Mouse (Mus musculus): Measurements from ENCODE around the gene Mast3. TPM values are rescaled to one million over a fixed set of nuclear protein-coding genes. Genes with fewer than 3 reads are reported as not detected.

The Mast3 gene
- polyA plus RNA-seq, 1 experiment from 2014 or later: 5.0 TPM

DNA sequence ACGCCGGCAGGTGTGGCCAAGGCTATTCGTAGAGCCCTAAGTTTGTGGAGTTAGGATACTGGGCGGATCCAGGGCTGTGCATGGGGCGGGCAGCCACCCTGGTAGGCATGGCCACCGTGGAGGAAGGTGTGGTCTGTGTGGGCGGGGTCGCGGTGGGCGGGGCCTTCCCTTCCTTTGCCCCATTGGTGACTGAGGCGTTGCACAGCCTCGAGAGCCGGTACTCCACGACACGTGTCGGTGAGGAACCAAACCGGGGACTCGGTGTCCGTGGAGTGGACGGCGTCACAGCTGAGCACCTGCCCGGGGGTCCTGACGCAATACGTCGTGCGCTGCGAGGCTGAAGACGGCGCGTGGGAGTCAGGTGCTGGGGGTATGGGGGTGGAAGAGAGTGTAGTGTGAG is 11.8 kb upstream of the Mast3 start:
- ATAC-seq (replicated peaks; ENCODE audit: insufficient number of reproducible peaks, insufficient read depth, low FRiP score, low read depth): no peak
- Histone ChIP-seq H3K27ac (no peak overlapping the region), H3K4me2 (peak overlapping the region; percentile 45), H3K9ac (no peak overlapping the region), H3K27me3 (peaks cover 62% of the 10 kb centered on the region), H3K36me3 (no peaks in the 10 kb centered on the region), H3K4me1 (replicated peaks) (peaks cover 13% of the 10 kb centered on the region; the same call in 1 of the 2 replicates), H3K9me3 (replicated peaks) (peaks cover 11% of the 10 kb centered on the region), H3K4me3 (no peak overlapping the region)
- 10% methylated on average over 30 of the region's 30 CpGs for WGBS

DNA sequence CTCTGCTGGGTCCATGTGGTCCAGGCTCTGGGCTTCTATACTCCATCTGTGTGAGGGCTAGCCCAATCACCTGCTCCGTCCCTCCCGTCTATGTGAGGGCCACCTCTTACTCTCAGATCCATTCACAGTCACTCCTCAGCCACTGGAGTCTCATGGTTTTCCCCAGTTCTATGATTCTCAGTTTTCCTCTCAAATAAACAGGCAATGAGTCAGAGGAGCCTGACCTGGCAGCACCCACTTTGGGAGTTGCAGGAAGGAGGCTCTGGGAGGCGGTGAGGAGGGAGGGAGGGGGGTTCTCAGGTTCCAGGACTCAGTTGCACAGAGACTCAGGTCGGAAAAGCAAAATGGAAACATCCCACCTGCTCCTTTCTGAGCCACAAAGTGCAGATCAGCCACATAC is 8.0 kb upstream of the Mast3 start:
- no peak overlapping the region for H3K9ac ChIP-seq
- H3K9me3 ChIP-seq (replicated peaks): no peaks in the 10 kb centered on the region
- H3K4me1 ChIP-seq (replicated peaks): peaks cover 5% of the 10 kb centered on the region; the same call in 1 of the 2 replicates
- H3K36me3 ChIP-seq: no peaks in the 10 kb centered on the region
- 57% methylated on average over 4 of the region's 4 CpGs for WGBS
- no peak overlapping the region for H3K4me3 ChIP-seq
- H3K27me3 ChIP-seq: peaks cover 46% of the 10 kb centered on the region
- H3K27ac ChIP-seq: no peak overlapping the region
- ATAC-seq (replicated peaks; ENCODE audit: insufficient number of reproducible peaks, insufficient read depth, low FRiP score, low read depth): no peak
- H3K4me2 ChIP-seq: no peak overlapping the region

DNA sequence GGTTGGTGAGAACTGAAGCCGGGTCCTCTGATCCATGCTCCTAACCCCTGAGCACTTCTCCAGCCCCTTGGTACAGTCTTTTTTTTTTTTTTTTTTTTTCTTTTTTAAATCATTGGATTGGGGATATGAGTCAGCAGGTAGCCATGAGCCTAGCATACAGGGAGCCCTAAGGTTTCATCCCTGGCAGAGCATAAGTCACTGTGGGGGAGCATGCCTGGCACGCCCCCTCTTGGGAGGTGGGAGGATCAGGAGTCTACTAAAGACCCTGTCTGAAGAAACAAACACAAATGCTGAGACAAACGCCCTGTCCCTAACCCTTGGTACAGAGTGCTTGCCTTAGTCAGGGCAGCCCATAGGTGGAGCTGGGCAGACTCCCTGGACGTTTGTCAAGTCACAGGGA is 7.2 kb upstream of the Mast3 start:
- 45% methylated on average over 4 of the region's 4 CpGs for WGBS
- Histone ChIP-seq H3K27me3 (peaks cover 44% of the 10 kb centered on the region), H3K4me1 (replicated peaks) (peaks cover 5% of the 10 kb centered on the region; the same call in 1 of the 2 replicates), H3K9ac (no peak overlapping the region), H3K36me3 (no peaks in the 10 kb centered on the region), H3K4me2 (no peak overlapping the region), H3K4me3 (no peak overlapping the region), H3K9me3 (replicated peaks) (no peaks in the 10 kb centered on the region), H3K27ac (no peak overlapping the region)
- ATAC-seq (replicated peaks; ENCODE audit: insufficient number of reproducible peaks, insufficient read depth, low FRiP score, low read depth): no peak

DNA sequence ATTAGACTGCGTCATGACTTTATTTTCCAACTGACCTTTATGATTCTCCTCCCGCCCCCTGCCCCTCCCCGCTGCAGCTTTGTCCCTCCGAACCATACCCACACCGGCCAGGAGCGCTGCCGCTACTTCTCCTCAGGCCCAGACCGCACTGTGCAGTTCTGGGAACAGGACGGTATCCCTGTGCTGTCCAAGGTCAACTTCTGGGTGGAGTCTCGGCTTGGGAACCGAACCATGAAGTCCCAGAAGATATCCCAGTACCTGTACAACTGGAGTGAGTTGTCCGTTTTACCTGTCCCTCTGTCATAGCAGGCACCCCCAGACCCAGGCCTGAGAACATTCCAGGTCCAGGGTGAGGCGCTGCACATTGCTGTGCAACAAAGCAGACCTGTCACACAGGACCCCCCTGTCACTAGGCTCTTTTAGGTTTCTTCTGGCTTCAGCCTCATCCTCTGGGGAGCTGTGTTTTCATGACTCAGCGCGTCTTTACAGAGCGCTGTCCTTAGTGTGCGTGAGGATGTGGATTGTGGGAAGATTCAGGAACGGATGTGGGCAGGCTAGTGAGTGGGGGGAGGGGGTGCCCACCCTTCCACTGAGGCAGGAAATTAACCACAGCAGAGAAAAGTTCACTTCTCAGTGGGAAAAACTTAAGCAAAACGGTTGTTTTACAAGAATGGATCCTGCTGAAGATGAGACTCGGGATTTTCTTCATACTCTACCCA is 6.3 kb upstream of the Mast3 start:
- Histone ChIP-seq H3K27me3 (peaks cover 35% of the 10 kb centered on the region), H3K4me3 (no peak overlapping the region), H3K4me2 (no peak overlapping the region), H3K9ac (no peak overlapping the region), H3K27ac (no peak overlapping the region), H3K4me1 (replicated peaks) (no peaks in the 10 kb centered on the region), H3K9me3 (replicated peaks) (no peaks in the 10 kb centered on the region), H3K36me3 (no peaks in the 10 kb centered on the region)
- WGBS: 71% methylated on average over 20 of the region's 20 CpGs
- no peak for ATAC-seq (replicated peaks; ENCODE audit: insufficient number of reproducible peaks, insufficient read depth, low FRiP score, low read depth)

DNA sequence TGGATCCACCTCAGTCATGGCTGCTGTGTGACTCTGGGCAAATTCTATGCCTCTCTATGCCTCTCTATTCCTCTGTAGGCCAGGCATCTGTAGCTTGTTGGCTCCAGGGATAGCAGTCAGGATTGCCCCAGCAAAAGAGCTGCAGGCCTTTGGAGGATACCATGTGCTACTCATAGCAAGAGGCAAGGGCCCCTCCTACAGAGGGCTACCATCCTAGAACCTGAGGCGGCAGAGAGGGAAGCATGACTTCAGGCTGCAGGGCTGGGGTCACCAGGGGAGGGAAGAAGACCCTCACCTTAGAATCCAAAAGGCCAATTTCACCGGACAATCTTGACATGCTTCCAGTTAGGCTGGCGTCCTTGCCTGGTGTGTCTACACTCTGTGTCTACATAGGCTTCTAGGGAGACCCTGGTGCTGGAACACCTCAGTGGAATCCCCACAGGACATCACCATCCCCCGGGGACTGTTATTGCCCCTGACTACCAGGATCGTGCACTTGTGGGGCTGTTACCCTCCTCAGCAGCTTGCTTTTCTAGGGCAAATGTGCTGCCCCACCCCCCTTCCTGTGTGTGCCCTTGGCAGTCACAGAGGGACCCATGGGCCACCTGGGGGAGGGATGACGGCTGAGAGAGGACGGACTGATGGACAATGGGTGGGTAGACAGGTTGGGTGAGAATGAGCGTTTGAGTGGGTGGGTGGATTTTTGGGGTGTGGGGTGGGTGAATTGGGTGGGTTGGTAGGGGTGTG is 4.3 kb upstream of the Mast3 start:
- Histone ChIP-seq H3K4me2 (peak overlapping the region; percentile 3; the same call in 1 of the 2 replicates), H3K9ac (no peak overlapping the region), H3K4me1 (replicated peaks) (peaks cover 7% of the 10 kb centered on the region), H3K27ac (no peak overlapping the region), H3K36me3 (no peaks in the 10 kb centered on the region), H3K27me3 (peaks cover 32% of the 10 kb centered on the region), H3K9me3 (replicated peaks) (no peaks in the 10 kb centered on the region), H3K4me3 (no peak overlapping the region)
- ATAC-seq (replicated peaks; ENCODE audit: insufficient number of reproducible peaks, insufficient read depth, low FRiP score, low read depth): no peak
- 70% methylated on average over 8 of the region's 8 CpGs for WGBS

DNA sequence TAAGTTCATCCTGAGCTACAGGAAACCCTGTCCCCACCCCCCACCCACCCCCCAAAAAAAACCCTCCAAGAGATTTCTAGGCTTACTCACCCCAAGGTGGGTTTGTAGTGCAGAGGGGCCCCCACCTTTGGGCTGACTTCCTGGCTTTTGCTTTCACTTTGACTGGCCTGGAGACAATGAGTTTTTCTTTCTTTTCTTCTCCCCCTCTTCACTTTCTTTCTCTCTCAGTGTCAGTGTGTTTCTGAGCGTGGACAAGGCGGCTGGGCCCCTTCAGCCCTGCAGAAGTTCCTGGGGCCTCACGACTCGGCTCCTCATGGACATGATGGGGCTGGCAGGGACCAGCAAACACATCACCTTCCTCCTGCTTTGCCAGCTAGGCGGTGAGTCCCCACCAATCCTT is 3.4 kb upstream of the Mast3 start, which contains the start of gene Il12rb1:
Gene Il12rb1 (plus strand): TSS at position 211 of the 400 bp plus-strand sequence.
- no peak for ATAC-seq (replicated peaks; ENCODE audit: insufficient number of reproducible peaks, insufficient read depth, low FRiP score, low read depth)
- Histone ChIP-seq H3K4me2 (peak within 1 kb of the TSS; percentile 3; the same call in 1 of the 2 replicates), H3K27me3 (peaks cover 31% of the 10 kb centered on the region), H3K27ac (no peak within 1 kb of the TSS), H3K36me3 (no peaks in the 10 kb centered on the region), H3K4me1 (replicated peaks) (peaks cover 14% of the 10 kb centered on the region), H3K9ac (no peak within 1 kb of the TSS), H3K9me3 (replicated peaks) (no peaks in the 10 kb centered on the region), H3K4me3 (no peak within 1 kb of the TSS)
- WGBS: 69% methylated on average over 5 of the region's 5 CpGs

DNA sequence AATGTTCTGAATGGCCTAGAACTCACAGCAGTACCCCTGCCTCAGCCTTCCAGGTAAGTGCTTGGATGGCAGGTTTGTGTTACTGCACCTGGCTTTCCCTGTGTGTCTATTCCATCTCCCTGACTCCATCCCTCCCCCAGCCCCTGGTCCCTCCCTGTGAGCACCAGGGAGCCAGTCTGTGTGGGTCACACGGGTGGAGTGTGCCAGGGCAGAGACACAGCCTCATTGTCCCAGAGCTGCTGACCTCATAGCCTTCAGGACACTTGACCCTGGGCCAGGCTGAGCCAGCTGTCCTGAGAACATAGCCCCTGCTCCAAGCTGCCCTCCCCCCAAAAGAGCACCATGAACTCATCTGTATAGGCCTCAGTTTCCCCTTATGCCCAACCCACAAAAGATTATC is 2.5 kb upstream of the Mast3 start:
- Histone ChIP-seq H3K4me2 (no peak overlapping the region), H3K9ac (no peak overlapping the region), H3K9me3 (replicated peaks) (no peaks in the 10 kb centered on the region), H3K4me3 (no peak overlapping the region), H3K27ac (no peak overlapping the region), H3K36me3 (no peaks in the 10 kb centered on the region), H3K4me1 (replicated peaks) (peaks cover 14% of the 10 kb centered on the region), H3K27me3 (peaks cover 32% of the 10 kb centered on the region)
- 53% methylated on average over 1 of the region's 1 CpGs for WGBS
- ATAC-seq (replicated peaks; ENCODE audit: insufficient number of reproducible peaks, insufficient read depth, low FRiP score, low read depth): no peak

DNA sequence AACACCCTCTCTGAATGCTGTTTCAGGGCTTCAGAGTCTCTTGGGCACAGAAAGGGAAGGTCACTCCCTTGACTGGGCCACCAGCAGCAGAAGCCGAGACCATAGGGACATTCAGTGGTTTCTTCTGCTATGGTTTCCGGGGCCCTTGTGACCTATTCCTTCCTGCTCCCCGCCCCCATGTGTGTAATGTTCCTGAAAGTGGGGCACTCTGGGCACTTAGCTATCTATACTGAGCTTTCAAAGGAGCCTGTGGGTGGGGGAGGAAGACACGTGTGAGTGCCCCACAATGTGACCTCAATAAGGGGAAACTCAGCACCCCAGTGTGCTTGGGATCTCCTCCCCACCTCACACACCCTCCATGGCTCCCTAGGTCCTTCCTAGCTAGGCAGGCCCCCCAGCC is 1.7 kb upstream of the Mast3 start:
- Histone ChIP-seq H3K9ac (no peak overlapping the region), H3K27ac (no peak overlapping the region), H3K4me2 (no peak overlapping the region), H3K27me3 (peaks cover 39% of the 10 kb centered on the region), H3K4me1 (replicated peaks) (peaks cover 14% of the 10 kb centered on the region), H3K9me3 (replicated peaks) (no peaks in the 10 kb centered on the region), H3K36me3 (no peaks in the 10 kb centered on the region), H3K4me3 (no peak overlapping the region)
- 69% methylated on average over 4 of the region's 4 CpGs for WGBS
- no peak for ATAC-seq (replicated peaks; ENCODE audit: insufficient number of reproducible peaks, insufficient read depth, low FRiP score, low read depth)

DNA sequence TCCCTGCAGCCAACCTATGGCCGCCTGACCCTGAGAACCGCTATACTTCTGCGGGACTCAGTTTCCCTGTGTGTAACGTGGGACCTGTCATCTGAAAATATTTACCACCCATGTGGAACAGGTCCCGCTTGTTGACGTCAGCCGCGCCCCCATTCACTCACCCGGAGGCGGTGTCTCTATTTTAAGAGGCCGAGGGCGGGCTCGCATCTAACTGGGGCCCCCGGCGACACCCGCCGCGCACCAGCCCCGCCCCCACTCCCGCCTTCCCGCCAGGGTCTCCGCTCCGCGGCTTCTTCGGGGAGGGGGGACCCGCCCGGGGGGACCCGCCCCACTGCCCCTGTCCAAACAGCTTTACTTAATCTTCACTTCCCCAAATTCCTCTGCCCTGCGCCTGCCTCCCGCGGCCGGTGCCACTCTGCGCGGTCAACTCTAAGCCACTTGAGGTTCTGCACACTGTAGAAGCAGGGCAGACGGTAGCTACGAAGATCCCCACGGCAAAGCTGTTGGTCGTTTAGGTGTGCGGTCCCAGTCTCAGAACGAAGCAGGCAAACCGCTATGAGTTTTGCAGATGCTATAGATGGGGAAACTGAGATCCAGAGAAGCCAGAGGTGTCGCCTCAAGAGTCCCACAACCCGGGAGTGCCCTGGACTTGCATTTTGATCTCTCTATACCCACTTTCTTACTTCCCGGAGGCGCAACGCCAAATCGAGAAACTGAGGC is 933 bp downstream of the Mast3 start:
- peaks cover 14% of the 10 kb centered on the region for H3K4me1 ChIP-seq (replicated peaks)
- ATAC-seq (replicated peaks; ENCODE audit: insufficient number of reproducible peaks, insufficient read depth, low FRiP score, low read depth): 0 out of 2 replicates have a peak, but pooled peaks have one; percentile 23
- 2% methylated on average over 46 of the region's 47 CpGs for WGBS
- peak overlapping the region; percentile 35; the same call in 1 of the 2 replicates for H3K27ac ChIP-seq
- H3K4me2 ChIP-seq: peak overlapping the region; percentile 98
- no peaks in the 10 kb centered on the region for H3K9me3 ChIP-seq (replicated peaks)
- peaks cover 59% of the 10 kb centered on the region for H3K27me3 ChIP-seq
- no peaks in the 10 kb centered on the region for H3K36me3 ChIP-seq
- peak overlapping the region; percentile 43 for H3K9ac ChIP-seq
- H3K4me3 ChIP-seq: peak overlapping the region; percentile 63

DNA sequence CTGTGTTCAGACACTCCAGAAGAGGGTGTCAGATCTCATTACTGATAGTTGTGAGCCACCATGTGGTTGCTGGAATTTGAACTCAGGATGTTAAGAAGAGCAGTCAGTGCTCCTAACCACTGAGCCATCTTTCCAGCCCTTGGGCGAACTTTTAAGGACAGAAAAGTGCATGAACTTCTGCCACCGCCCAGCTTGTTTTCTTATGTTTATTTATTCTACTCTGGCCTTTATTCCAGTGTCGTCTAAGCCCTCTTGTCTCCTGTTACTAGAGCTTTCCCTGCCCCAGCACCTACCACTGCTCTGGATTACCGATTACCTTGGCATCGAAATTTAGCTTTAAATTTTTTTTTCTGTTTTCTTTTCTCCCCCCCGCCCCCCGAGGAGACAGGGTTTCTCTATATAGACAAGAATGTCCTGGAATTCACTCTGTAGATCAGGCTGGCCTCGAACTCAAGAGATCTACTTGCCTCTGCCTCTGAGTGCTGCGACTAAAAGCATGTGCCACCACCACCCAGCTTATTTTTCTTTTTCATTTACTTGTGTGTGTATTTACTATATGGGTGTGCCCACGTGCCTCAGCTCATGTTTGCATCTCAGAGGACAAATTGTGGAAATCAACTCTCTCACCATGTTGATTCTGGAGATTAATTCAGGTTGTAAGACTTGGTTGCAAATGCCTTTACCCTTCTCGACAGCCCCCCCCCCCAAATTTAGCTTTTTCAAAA is 1.9 kb downstream of the Mast3 start:
- Histone ChIP-seq H3K9me3 (replicated peaks) (no peaks in the 10 kb centered on the region), H3K4me1 (replicated peaks) (peaks cover 18% of the 10 kb centered on the region), H3K4me2 (peak overlapping the region; percentile 98; the same call in 1 of the 2 replicates), H3K27me3 (peaks cover 64% of the 10 kb centered on the region), H3K27ac (no peak overlapping the region), H3K9ac (no peak overlapping the region), H3K4me3 (no peak overlapping the region), H3K36me3 (no peaks in the 10 kb centered on the region)
- 60% methylated on average over 11 of the region's 11 CpGs for WGBS
- no peak for ATAC-seq (replicated peaks; ENCODE audit: insufficient number of reproducible peaks, insufficient read depth, low FRiP score, low read depth)

DNA sequence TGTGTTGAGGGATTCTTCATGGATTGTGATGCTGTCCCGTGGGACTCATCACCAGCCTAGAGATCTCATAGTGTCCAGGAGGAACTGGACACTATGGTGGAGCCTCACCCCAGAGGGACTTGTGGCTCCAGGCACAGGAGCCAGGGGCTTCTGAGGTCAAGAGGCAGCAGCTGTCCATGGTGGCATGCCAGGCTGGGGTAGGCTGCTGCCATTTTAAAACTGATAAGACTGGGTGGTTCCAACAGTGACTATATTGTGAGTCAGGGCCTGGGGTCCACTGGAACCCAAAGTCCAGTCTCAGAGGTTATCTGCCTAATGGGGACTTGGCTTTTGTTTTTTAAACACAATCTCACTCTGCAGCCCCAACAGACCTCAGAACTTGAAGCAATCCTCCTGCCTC is 3.0 kb downstream of the Mast3 start:
- no peak overlapping the region for H3K27ac ChIP-seq
- ATAC-seq (replicated peaks; ENCODE audit: insufficient number of reproducible peaks, insufficient read depth, low FRiP score, low read depth): no peak
- no peaks in the 10 kb centered on the region for H3K9me3 ChIP-seq (replicated peaks)
- H3K27me3 ChIP-seq: peaks cover 69% of the 10 kb centered on the region
- H3K4me2 ChIP-seq: no peak overlapping the region
- H3K4me1 ChIP-seq (replicated peaks): peaks cover 25% of the 10 kb centered on the region
- no peaks in the 10 kb centered on the region for H3K36me3 ChIP-seq
- WGBS: 67% methylated on average over 1 of the region's 1 CpGs
- no peak overlapping the region for H3K4me3 ChIP-seq
- no peak overlapping the region for H3K9ac ChIP-seq
